Mouse (Mus musculus) ES-E14 (cell line): Measurements from ENCODE around the gene Gm17651. TPM values are rescaled to one million over a fixed set of nuclear protein-coding genes. Genes with fewer than 3 reads are reported as not detected.

ENCODE experiments used
- DNase-seq: peaks from one replicate; pipeline ENCODE4 v3.0.0-alpha.2; 2013; ENCODE audit warnings: low read depth, low spot score
- H3K27ac ChIP-seq: 2 replicates; pipeline ENCODE4 v1.5.1; 2012; ENCODE audit warnings: low read depth, mild to moderate bottlenecking, low read length, moderate library complexity, mixed read lengths; ENCODE audit not compliant: poor library complexity, insufficient read depth, severe bottlenecking
- H3K36me3 ChIP-seq: 2 replicates; pipeline ENCODE4 v1.6.1; 2012; ENCODE audit warnings: mild to moderate bottlenecking, low read length, moderate library complexity, mixed read lengths; ENCODE audit not compliant: control insufficient read depth, poor library complexity, insufficient read depth, severe bottlenecking
- H3K4me1 ChIP-seq, 2 experiments: fragments of 150-350 bp in 1 of 2; sonication (generic) in 1 of 2; 2 replicates each; pipeline ENCODE4 v1.6.1; 2012; ENCODE audit warnings: low read length in 2 of 2, mild to moderate bottlenecking in 1 of 2, mixed read lengths in 1 of 2; ENCODE audit not compliant: control insufficient read depth in 2 of 2, insufficient read depth in 2 of 2, poor library complexity in 1 of 2
- H3K4me3 ChIP-seq, 2 experiments: fragments of 150-350 bp in 1 of 2; sonication (generic) in 1 of 2; 2 replicates each; pipeline ENCODE4 v1.5.1; 2012; ENCODE audit warnings: low read length in 2 of 2, low read depth in 1 of 2, mild to moderate bottlenecking in 1 of 2, mixed read lengths in 1 of 2; ENCODE audit not compliant: insufficient read depth in 1 of 2, poor library complexity in 1 of 2, severe bottlenecking in 1 of 2
- H3K9ac ChIP-seq: 2 replicates; pipeline ENCODE4 v1.6.1; 2012; ENCODE audit warnings: low read depth, mild to moderate bottlenecking, low read length, mixed read lengths; ENCODE audit not compliant: poor library complexity, insufficient read depth, severe bottlenecking
- H3K9me3 ChIP-seq: fragments of 150-350 bp; sonication (generic); 2 replicates; pipeline ENCODE4 v1.6.1; 2012; ENCODE audit warnings: low read depth, mild to moderate bottlenecking, low read length; ENCODE audit not compliant: control insufficient read depth, insufficient read depth
- CHD2 ChIP-seq: IDR thresholded peaks from 2 replicates; pipeline ENCODE4 v1.6.1; 2014; ENCODE audit warnings: mild to moderate bottlenecking, low read depth, low read length, inconsistent platforms
- HCFC1 ChIP-seq: IDR thresholded peaks from 2 replicates; pipeline ENCODE4 v1.6.1; 2012; ENCODE audit warnings: low read length, inconsistent platforms, borderline replicate concordance; ENCODE audit not compliant: insufficient read depth
- MAFK ChIP-seq: IDR thresholded peaks from 2 replicates; pipeline ENCODE4 v1.6.1; 2014; ENCODE audit warnings: mild to moderate bottlenecking, low read depth, low read length, inconsistent platforms; ENCODE audit not compliant: insufficient read depth
- ZC3H11A ChIP-seq: IDR thresholded peaks from 2 replicates; pipeline ENCODE4 v1.6.1; 2012; ENCODE audit warnings: low read depth, mild to moderate bottlenecking, inconsistent platforms, low read length, borderline replicate concordance
- ZNF384 ChIP-seq: IDR thresholded peaks from 2 replicates; pipeline ENCODE4 v1.6.1; 2012; ENCODE audit warnings: low read depth, low read length, inconsistent platforms
- in situ Hi-C, 2 experiments: fragments of 600-800 bp; cut with MboI; formaldehyde crosslinking; loops; one replicate each; pipeline ENCODE4 v1.15.1; 2025; ENCODE audit warnings: low sequenced_read_pairs in 2 of 2, inconsistent platforms in 1 of 2; ENCODE audit not compliant: unreplicated experiment in 2 of 2
- total RNA-seq: library from RNA; depleted of rRNA; stranded (reverse); fragments of 300-350 nt; gene quantifications from 2 replicates; pipeline ENCODE4 v1.2.3, GENCODE M21; 2012

Gene Gm17651
- total RNA-seq, 1 experiment = not detected

- in situ Hi-C loops = no loop called here
- no peak overlapping the region for H3K4me3 ChIP-seq
- H3K4me1 ChIP-seq = no peaks in the 10 kb centered on the region
- no peak for DNase-seq
- no peaks in the 10 kb centered on the region for H3K9me3 ChIP-seq
- H3K27ac ChIP-seq = no peak overlapping the region
- no peaks in the 10 kb centered on the region for H3K36me3 ChIP-seq
- H3K9ac ChIP-seq = no peak overlapping the region
- TF ChIP-seq ZNF384 (no peak), ZC3H11A (no peak), MAFK (no peak), HCFC1 (no peak), CHD2 (no peak)
Measured at GRCm38 (mm10) chr3:97706561-97706960, 32.1 kb upstream of the Gm17651 start.

GRCm38 (mm10) chr3:97705508-97705907 lies 31.0 kb upstream of the Gm17651 start:
- no peak for DNase-seq
- in situ Hi-C loops = no loop called here
- TF ChIP-seq ZNF384 (no peak), ZC3H11A (no peak), HCFC1 (no peak), CHD2 (no peak), MAFK (no peak)
- Histone ChIP-seq H3K27ac (no peak overlapping the region), H3K4me1 (no peaks in the 10 kb centered on the region), H3K9me3 (no peaks in the 10 kb centered on the region), H3K9ac (no peak overlapping the region), H3K4me3 (no peak overlapping the region), H3K36me3 (no peaks in the 10 kb centered on the region)

- Histone ChIP-seq H3K4me3 (no peak overlapping the region), H3K36me3 (no peaks in the 10 kb centered on the region), H3K4me1 (no peaks in the 10 kb centered on the region), H3K9ac (no peak overlapping the region), H3K9me3 (no peaks in the 10 kb centered on the region), H3K27ac (no peak overlapping the region)
- in situ Hi-C loops = no loop called here
- no peak for TF ChIP-seq HCFC1
- no peak for TF ChIP-seq CHD2
- no peak for TF ChIP-seq ZNF384
- TF ChIP-seq ZC3H11A = no peak
- no peak for DNase-seq
Measured at GRCm38 (mm10) chr3:97702448-97703080, 28.1 kb upstream of the Gm17651 start.

- DNase-seq = no peak
- in situ Hi-C loops = no loop called here
- H3K4me1 ChIP-seq = no peaks in the 10 kb centered on the region
Measured at GRCm38 (mm10) chr3:97701198-97701597, 26.7 kb upstream of the Gm17651 start.

GRCm38 (mm10) chr3:97699061-97699460 lies 24.6 kb upstream of the Gm17651 start:
- in situ Hi-C loops = no loop called here
- Histone ChIP-seq H3K4me3 (no peak overlapping the region), H3K27ac (no peak overlapping the region), H3K9ac (no peak overlapping the region), H3K36me3 (no peaks in the 10 kb centered on the region), H3K4me1 (no peaks in the 10 kb centered on the region), H3K9me3 (no peaks in the 10 kb centered on the region)
- no peak for TF ChIP-seq ZC3H11A
- no peak for TF ChIP-seq MAFK
- TF ChIP-seq ZNF384 = no peak
- no peak for TF ChIP-seq HCFC1
- no peak for DNase-seq

More at GRCm38 (mm10) chr3:97701198-97701597, 26.7 kb upstream of the Gm17651 start:
- Histone ChIP-seq H3K9me3 (no peaks in the 10 kb centered on the region), H3K4me3 (no peak overlapping the region), H3K9ac (no peak overlapping the region), H3K36me3 (no peaks in the 10 kb centered on the region), H3K27ac (no peak overlapping the region)
- TF ChIP-seq HCFC1 = no peak
- TF ChIP-seq ZNF384 = no peak
- TF ChIP-seq CHD2 = no peak
- no peak for TF ChIP-seq ZC3H11A
- TF ChIP-seq MAFK = no peak
